Mouse (Mus musculus) bone marrow macrophage, adult 2 months (primary cell): Measurements from ENCODE around the gene Txndc9.
A peak's percentile ranks its signal among the peaks of the same experiment; 100 is the strongest.

Source experiments
- CTCF ChIP-seq: IDR thresholded peaks from 2 replicates; pipeline ENCODE4 v1.5.1; 2012; ENCODE audit warnings: low read depth, mild to moderate bottlenecking, low read length, moderate library complexity
- POLR2A ChIP-seq: IDR thresholded peaks from 2 replicates; pipeline ENCODE4 v1.6.1; 2012; ENCODE audit warnings: mild to moderate bottlenecking, low read depth, low read length, borderline replicate concordance

DNA sequence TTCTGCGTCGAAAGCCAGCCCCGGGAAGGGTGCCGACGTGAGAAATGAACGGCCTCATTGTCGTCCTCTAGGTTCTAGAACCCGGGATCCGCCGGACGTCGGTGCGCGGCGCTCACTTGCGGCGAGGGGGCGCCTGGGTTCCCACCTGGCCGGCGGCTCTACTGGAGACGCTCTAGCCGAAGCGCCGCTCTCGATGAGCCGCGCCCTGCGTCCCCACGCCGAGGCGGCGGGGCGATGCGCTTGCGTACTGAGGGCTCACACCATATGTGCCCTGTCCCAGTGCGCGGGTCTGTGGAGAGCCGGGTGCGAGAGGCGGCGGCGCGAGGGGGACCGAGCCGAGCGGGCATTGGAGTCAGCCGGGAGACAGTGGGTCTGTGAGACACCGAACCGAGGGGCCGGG, at the start of gene Txndc9, which contains the start of gene Eif5b:
- TF ChIP-seq CTCF (peak; percentile 38; the same call in 1 of the 2 replicates), POLR2A (no peak)
